Mouse (Mus musculus) hindlimb bud, embryonic 11.5 days (tissue): ENCODE results near the gene Olfr1120.
"Not testable (repeated sequence)": the region's sequence is repeated elsewhere in the genome, so short reads cannot be mapped to it uniquely, and the experiment has no call there.

Source experiments
- DNase-seq: peaks from one replicate; pipeline ENCODE4 v3.0.0-alpha.2; 2012; ENCODE audit warnings: low read depth, low spot score; ENCODE audit errors: extremely low spot score

The Olfr1120 gene

GRCm38 (mm10) chr2:87354515-87354914 lies at the start of gene Olfr1120:
Gene Olfr1120 (plus strand): TSS chr2:87354815.
- DNase-seq = no peak

DNA sequence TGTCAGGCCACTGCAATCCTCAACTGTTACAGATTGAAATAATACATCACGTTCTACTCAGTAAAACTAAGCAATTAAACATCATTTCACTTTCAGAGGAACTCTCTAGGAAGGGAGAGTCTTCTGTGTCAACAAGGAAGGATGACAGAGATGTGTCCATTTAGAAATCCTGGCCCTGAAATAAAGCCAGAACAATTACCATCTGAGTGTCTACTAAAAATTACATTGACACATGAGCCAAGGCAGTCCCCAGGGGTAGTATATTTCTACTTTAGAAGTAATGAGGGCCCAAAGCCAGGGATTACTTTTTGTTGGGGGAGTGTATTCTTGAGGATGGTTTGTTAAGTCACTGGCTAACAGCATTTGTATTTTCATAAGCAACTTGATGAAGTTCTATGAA lies 47.3 kb upstream of the Olfr1120 start, which contains the start of gene Olfr1118:
Gene Olfr1118, plus strand, starts transcription at position 301 of the 400 bp plus-strand sequence.
- no peak for DNase-seq

DNA sequence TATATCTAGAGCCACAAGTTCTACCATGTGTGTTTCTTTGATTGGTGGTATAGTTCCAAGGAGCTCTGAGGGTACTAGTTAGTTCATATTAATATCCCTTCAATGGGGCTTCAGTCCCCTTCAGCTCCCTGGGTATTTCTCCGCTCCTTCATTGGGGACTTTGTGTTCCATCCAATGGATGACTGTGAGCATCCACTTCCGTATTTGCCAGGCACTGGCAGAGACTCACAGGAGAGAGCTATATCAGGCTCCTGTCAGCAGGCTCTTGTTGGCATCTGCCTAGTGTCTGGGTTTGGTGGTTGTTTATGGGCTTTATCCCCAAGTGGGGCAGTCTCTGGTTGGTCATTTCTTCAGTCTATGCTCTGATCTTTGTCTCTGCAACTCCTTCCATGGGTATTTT lies 5.5 kb downstream of the Olfr1120 start:
- DNase-seq = not testable (repeated sequence)

- no peak for DNase-seq
Measured at GRCm38 (mm10) chr2:87369595-87369994, 15.0 kb downstream of the Olfr1120 start, which contains the start of gene Olfr1121. Gene Olfr1121 (plus strand): TSS chr2:87369895.

DNA sequence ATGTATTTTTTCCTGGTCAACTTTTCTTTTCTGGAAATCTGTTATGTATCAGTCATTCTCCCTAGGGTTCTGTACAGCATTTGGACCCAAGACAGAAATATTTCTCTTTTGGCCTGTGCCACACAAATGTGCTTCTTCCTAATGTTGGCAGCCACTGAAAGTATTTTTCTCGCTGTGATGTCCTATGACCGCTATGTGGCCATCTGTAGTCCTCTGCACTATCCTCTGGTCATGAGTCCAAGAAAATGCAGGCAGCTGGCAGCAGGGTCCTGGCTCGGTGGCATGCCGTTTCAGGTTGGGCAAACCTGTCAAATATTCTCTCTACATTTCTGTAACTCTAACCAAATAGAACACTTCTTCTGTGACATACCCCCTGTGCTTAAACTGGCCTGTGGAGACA lies 17.1 kb downstream of the Olfr1120 start:
- no peak for DNase-seq

- DNase-seq = no peak
Measured at GRCm38 (mm10) chr2:87383935-87384334, 29.3 kb downstream of the Olfr1120 start.

- no peak for DNase-seq
Measured at GRCm38 (mm10) chr2:87385549-87385948, 30.9 kb downstream of the Olfr1120 start, which contains the start of gene Olfr1122. Gene Olfr1122 (plus strand): TSS chr2:87385849.

GRCm38 (mm10) chr2:87393605-87394004 lies 39.0 kb downstream of the Olfr1120 start:
- not testable (repeated sequence) for DNase-seq

GRCm38 (mm10) chr2:87394686-87395085 lies 40.1 kb downstream of the Olfr1120 start:
- not testable (repeated sequence) for DNase-seq
